29 mouse cellular contexts compared by ENCODE assay signal in genomic region chr13:28762555-28762954, GRCm38 (mm10).
DNase-seq lines count a peak whose midpoint lies in the region; ATAC-seq and TF ChIP-seq lines count a peak whose summit lies in the region.
"Had no signal": no experiment of that assay in that cellular context is flagged by ENCODE, and none has a peak within 500 bp of the region (broad histone marks: within the 10 kb centered on the region; RNA-seq: fewer than 3 reads in every experiment).

No protein-coding gene starts in this region.

- no peak for TF ChIP-seq POLR2A in thymus, adult 2 months (IDR thresholded peaks at IDR 0.05; ENCODE audit: control insufficient read depth, extremely low read depth, insufficient read depth, low read length, poor library complexity)

- no peaks in the 10 kb centered on the region for H3K27me3 ChIP-seq in thymus, adult 2 months (ENCODE audit: control insufficient read depth, insufficient read depth, low read length)
- H3K27me3 ChIP-seq: embryonic facial prominence, embryonic 12.5 days; heart, embryonic 15.5 days; hindbrain, embryonic 12.5 days; midbrain, embryonic 12.5 days; stomach, embryonic 15.5 days had no signal

- peak; percentile 46 to 66 for ATAC-seq in hematopoietic stem cell, adult 5-6 weeks (replicated peaks in 1 of 2; ENCODE audit: insufficient read depth in 1 of 2, low FRiP score in 2 of 2, low TSS enrichment in 1 of 2, low read depth in 1 of 2, poor library complexity in 2 of 2, severe bottlenecking in 2 of 2)
- 0 out of 2 replicates have a peak, but pooled peaks have one; percentile 40 for ATAC-seq in megakaryocyte-erythroid progenitor cell, adult 5-6 weeks (replicated peaks; ENCODE audit: low FRiP score, low TSS enrichment, poor library complexity, severe bottlenecking)
- no peak for ATAC-seq in erythroblast, adult 5-6 weeks (replicated peaks; ENCODE audit: low FRiP score, poor library complexity, severe bottlenecking)
- ATAC-seq: forebrain, embryonic 16.5 days; hindbrain, postnatal 0 days; intestine, postnatal 0 days had no signal

- H3K36me3 ChIP-seq in thymus, adult 2 months (ENCODE audit: control insufficient read depth, insufficient read depth, low read length), result no peaks in the 10 kb centered on the region
- H3K36me3 ChIP-seq: embryonic facial prominence, embryonic 12.5 days; heart, embryonic 10.5 days; heart, embryonic 15.5 days; midbrain, embryonic 12.5 days; stomach, embryonic 15.5 days had no signal

- 29% methylated on average over 2 of the region's 2 CpGs for WGBS in thymus, adult 2 months

- no peak overlapping the region for H3K4me3 ChIP-seq in thymus, adult 2 months (ENCODE audit: control insufficient read depth, insufficient read depth, low read length)
- H3K4me3 ChIP-seq: embryonic facial prominence, embryonic 12.5 days; forebrain, embryonic 10.5 days; heart, embryonic 10.5 days; heart, embryonic 15.5 days; hindbrain, embryonic 12.5 days; midbrain, embryonic 12.5 days; myocyte; stomach, embryonic 15.5 days had no signal

- peaks cover 15% of the 10 kb centered on the region for H3K4me1 ChIP-seq in thymus, adult 2 months (replicated peaks; ENCODE audit: control insufficient read depth, insufficient read depth, low read length)

- no peak for TF ChIP-seq CTCF in thymus, adult 2 months (IDR thresholded peaks at IDR 0.05; ENCODE audit: borderline replicate concordance, control insufficient read depth, extremely low read depth, insufficient read depth, low read length, poor library complexity)

- peak; percentile 36 for DNase-seq in thymus, adult 2 months
- DNase-seq in thymus, postnatal 4 days, result no peak
- DNase-seq in thymus, postnatal 25 days, result peak; percentile 39
- DNase-seq in urinary bladder, postnatal 25 days (ENCODE audit: low spot score), result no peak
- no peak for DNase-seq in adrenal gland, adult (ENCODE audit: inconsistent age in 2 of 2, low spot score in 1 of 2)
- DNase-seq: adrenal gland, postnatal 14 days; cerebellum, adult 11 months; cerebellum, postnatal 10 days; gastrocnemius, postnatal 10 days; kidney, postnatal 10 days; liver; lung, adult 2 months; lung, postnatal 10 days had no signal

- H3K27ac ChIP-seq in thymus, adult 2 months (ENCODE audit: control insufficient read depth, insufficient read depth, low read length), result no peak overlapping the region
- H3K27ac ChIP-seq: embryonic facial prominence, embryonic 12.5 days; forebrain, embryonic 10.5 days; heart, embryonic 10.5 days; heart, embryonic 15.5 days; hindbrain, embryonic 12.5 days; hindbrain, postnatal 0 days; liver, embryonic 14.5 days; macrophage; midbrain, embryonic 12.5 days; stomach, embryonic 15.5 days had no signal

Comparison
In these comparisons a context has a peak if more than half of its experiments do, and no peak if none do; other contexts are left out.
1. DNase-seq: peak in thymus, adult 2 months (single experiment) and thymus, postnatal 25 days (single experiment); none in thymus, postnatal 4 days (single experiment), urinary bladder, postnatal 25 days (single experiment) and adrenal gland, adult (0 of 2).